Mouse (Mus musculus): Measurements from ENCODE around the gene Lad1.

Lad1 gene

GRCm38 (mm10) chr1:135862561-135862960 is 44.2 kb downstream of the Lad1 start:
- TF ChIP-seq CTCF (conservative IDR thresholded peaks at IDR 0.05; ENCODE audit: low read length), result no peak
- no peak for TF ChIP-seq NANOG (IDR thresholded peaks at IDR 0.05; ENCODE audit: borderline replicate concordance, low read length)
- no peak for TF ChIP-seq POU5F1 (IDR thresholded peaks at IDR 0.05; ENCODE audit: borderline replicate concordance, low read length)
- Histone ChIP-seq H3K36me3 (ENCODE audit: insufficient read depth, low read length) (no peaks in the 10 kb centered on the region), H3K27me3 (ENCODE audit: insufficient read depth, low read length) (peaks cover 62% of the 10 kb centered on the region), H3K4me1 (replicated peaks; ENCODE audit: low read depth, low read length) (peaks cover 7% of the 10 kb centered on the region), H3K4me3 (replicated peaks; ENCODE audit: low read length) (no peak overlapping the region), H3K9me3 (ENCODE audit: low read length) (no peaks in the 10 kb centered on the region)

- no peaks in the 10 kb centered on the region for H3K36me3 ChIP-seq (ENCODE audit: insufficient read depth, low read length)
- no peaks in the 10 kb centered on the region for H3K9me3 ChIP-seq (ENCODE audit: low read length)
- H3K27me3 ChIP-seq (ENCODE audit: insufficient read depth, low read length), result peaks cover 73% of the 10 kb centered on the region
- TF ChIP-seq POU5F1 (IDR thresholded peaks at IDR 0.05; ENCODE audit: borderline replicate concordance, low read length), result no peak
- TF ChIP-seq CTCF (conservative IDR thresholded peaks at IDR 0.05; ENCODE audit: low read length), result no peak
- TF ChIP-seq NANOG (IDR thresholded peaks at IDR 0.05; ENCODE audit: borderline replicate concordance, low read length), result no peak
- peaks cover 6% of the 10 kb centered on the region for H3K4me1 ChIP-seq (replicated peaks; ENCODE audit: low read depth, low read length)
- no peak overlapping the region for H3K4me3 ChIP-seq (replicated peaks; ENCODE audit: low read length)
Measured at GRCm38 (mm10) chr1:135863786-135864335, 45.5 kb downstream of the Lad1 start.

GRCm38 (mm10) chr1:135864830-135865229 is 46.4 kb downstream of the Lad1 start:
- Histone ChIP-seq H3K4me1 (replicated peaks; ENCODE audit: low read depth, low read length) (peaks cover 6% of the 10 kb centered on the region), H3K4me3 (replicated peaks; ENCODE audit: low read length) (no peak overlapping the region), H3K9me3 (ENCODE audit: low read length) (no peaks in the 10 kb centered on the region), H3K36me3 (ENCODE audit: insufficient read depth, low read length) (no peaks in the 10 kb centered on the region), H3K27me3 (ENCODE audit: insufficient read depth, low read length) (peaks cover 73% of the 10 kb centered on the region)
- no peak for TF ChIP-seq POU5F1 (IDR thresholded peaks at IDR 0.05; ENCODE audit: borderline replicate concordance, low read length)
- no peak for TF ChIP-seq CTCF (conservative IDR thresholded peaks at IDR 0.05; ENCODE audit: low read length)
- TF ChIP-seq NANOG (IDR thresholded peaks at IDR 0.05; ENCODE audit: borderline replicate concordance, low read length), result no peak

GRCm38 (mm10) chr1:135865518-135866194 is 47.3 kb downstream of the Lad1 start:
- Histone ChIP-seq H3K36me3 (ENCODE audit: insufficient read depth, low read length) (no peaks in the 10 kb centered on the region), H3K4me1 (replicated peaks; ENCODE audit: low read depth, low read length) (peaks cover 6% of the 10 kb centered on the region), H3K27me3 (ENCODE audit: insufficient read depth, low read length) (peaks cover 74% of the 10 kb centered on the region), H3K9me3 (ENCODE audit: low read length) (no peaks in the 10 kb centered on the region), H3K4me3 (replicated peaks; ENCODE audit: low read length) (peak overlapping the region; percentile 58)
- TF ChIP-seq NANOG (IDR thresholded peaks at IDR 0.05; ENCODE audit: borderline replicate concordance, low read length) (no peak), CTCF (conservative IDR thresholded peaks at IDR 0.05; ENCODE audit: low read length) (peak; percentile 83), POU5F1 (IDR thresholded peaks at IDR 0.05; ENCODE audit: borderline replicate concordance, low read length) (no peak)

GRCm38 (mm10) chr1:135868570-135868969 is 50.2 kb downstream of the Lad1 start:
- H3K4me1 ChIP-seq (replicated peaks; ENCODE audit: low read depth, low read length), result peaks cover 6% of the 10 kb centered on the region
- TF ChIP-seq NANOG (IDR thresholded peaks at IDR 0.05; ENCODE audit: borderline replicate concordance, low read length) (no peak), POU5F1 (IDR thresholded peaks at IDR 0.05; ENCODE audit: borderline replicate concordance, low read length) (no peak), CTCF (conservative IDR thresholded peaks at IDR 0.05; ENCODE audit: low read length) (no peak)

GRCm38 (mm10) chr1:135872991-135873390 is 54.6 kb downstream of the Lad1 start:
- H3K4me3 ChIP-seq (replicated peaks; ENCODE audit: low read length), result no peak overlapping the region
- no peaks in the 10 kb centered on the region for H3K4me1 ChIP-seq (replicated peaks; ENCODE audit: low read depth, low read length)
- peaks cover 50% of the 10 kb centered on the region for H3K27me3 ChIP-seq (ENCODE audit: insufficient read depth, low read length)
- TF ChIP-seq CTCF (conservative IDR thresholded peaks at IDR 0.05; ENCODE audit: low read length) (no peak), POU5F1 (IDR thresholded peaks at IDR 0.05; ENCODE audit: borderline replicate concordance, low read length) (no peak), NANOG (IDR thresholded peaks at IDR 0.05; ENCODE audit: borderline replicate concordance, low read length) (no peak)
- H3K36me3 ChIP-seq (ENCODE audit: insufficient read depth, low read length), result no peaks in the 10 kb centered on the region
- no peaks in the 10 kb centered on the region for H3K9me3 ChIP-seq (ENCODE audit: low read length)

More at GRCm38 (mm10) chr1:135868570-135868969, 50.2 kb downstream of the Lad1 start:
- Histone ChIP-seq H3K27me3 (ENCODE audit: insufficient read depth, low read length) (peaks cover 71% of the 10 kb centered on the region), H3K36me3 (ENCODE audit: insufficient read depth, low read length) (no peaks in the 10 kb centered on the region), H3K4me3 (replicated peaks; ENCODE audit: low read length) (no peak overlapping the region), H3K9me3 (ENCODE audit: low read length) (no peaks in the 10 kb centered on the region)

- no peak overlapping the region for H3K4me3 ChIP-seq (replicated peaks; ENCODE audit: low read length)
- peaks cover 46% of the 10 kb centered on the region for H3K27me3 ChIP-seq (ENCODE audit: insufficient read depth, low read length)
- H3K36me3 ChIP-seq (ENCODE audit: insufficient read depth, low read length), result no peaks in the 10 kb centered on the region
- no peak for TF ChIP-seq CTCF (conservative IDR thresholded peaks at IDR 0.05; ENCODE audit: low read length)
- TF ChIP-seq POU5F1 (IDR thresholded peaks at IDR 0.05; ENCODE audit: borderline replicate concordance, low read length), result no peak
- no peak for TF ChIP-seq NANOG (IDR thresholded peaks at IDR 0.05; ENCODE audit: borderline replicate concordance, low read length)
- no peaks in the 10 kb centered on the region for H3K9me3 ChIP-seq (ENCODE audit: low read length)
- no peaks in the 10 kb centered on the region for H3K4me1 ChIP-seq (replicated peaks; ENCODE audit: low read depth, low read length)
Measured at GRCm38 (mm10) chr1:135877248-135877647, 58.9 kb downstream of the Lad1 start.

GRCm38 (mm10) chr1:135882385-135883109 is 64.1 kb downstream of the Lad1 start:
- TF ChIP-seq NANOG (IDR thresholded peaks at IDR 0.05; ENCODE audit: borderline replicate concordance, low read length), result no peak
- peak; percentile 63 for TF ChIP-seq CTCF (conservative IDR thresholded peaks at IDR 0.05; ENCODE audit: low read length)
- TF ChIP-seq POU5F1 (IDR thresholded peaks at IDR 0.05; ENCODE audit: borderline replicate concordance, low read length), result no peak
- Histone ChIP-seq H3K4me1 (replicated peaks; ENCODE audit: low read depth, low read length) (no peaks in the 10 kb centered on the region), H3K9me3 (ENCODE audit: low read length) (no peaks in the 10 kb centered on the region), H3K27me3 (ENCODE audit: insufficient read depth, low read length) (peaks cover 48% of the 10 kb centered on the region), H3K4me3 (replicated peaks; ENCODE audit: low read length) (no peak overlapping the region), H3K36me3 (ENCODE audit: insufficient read depth, low read length) (no peaks in the 10 kb centered on the region)
